Mouse (Mus musculus) spleen, adult 18-20 months (tissue): ENCODE results near the gene Syk.
A peak's percentile ranks its signal among the peaks of the same experiment; 100 is the strongest.

ENCODE experiments used
- DNase-seq, 2 experiments: peaks; one replicate each; pipeline ENCODE4 v3.0.0; 2022; ENCODE audit warnings: mixed read lengths in 2 of 2

Syk gene

DNA sequence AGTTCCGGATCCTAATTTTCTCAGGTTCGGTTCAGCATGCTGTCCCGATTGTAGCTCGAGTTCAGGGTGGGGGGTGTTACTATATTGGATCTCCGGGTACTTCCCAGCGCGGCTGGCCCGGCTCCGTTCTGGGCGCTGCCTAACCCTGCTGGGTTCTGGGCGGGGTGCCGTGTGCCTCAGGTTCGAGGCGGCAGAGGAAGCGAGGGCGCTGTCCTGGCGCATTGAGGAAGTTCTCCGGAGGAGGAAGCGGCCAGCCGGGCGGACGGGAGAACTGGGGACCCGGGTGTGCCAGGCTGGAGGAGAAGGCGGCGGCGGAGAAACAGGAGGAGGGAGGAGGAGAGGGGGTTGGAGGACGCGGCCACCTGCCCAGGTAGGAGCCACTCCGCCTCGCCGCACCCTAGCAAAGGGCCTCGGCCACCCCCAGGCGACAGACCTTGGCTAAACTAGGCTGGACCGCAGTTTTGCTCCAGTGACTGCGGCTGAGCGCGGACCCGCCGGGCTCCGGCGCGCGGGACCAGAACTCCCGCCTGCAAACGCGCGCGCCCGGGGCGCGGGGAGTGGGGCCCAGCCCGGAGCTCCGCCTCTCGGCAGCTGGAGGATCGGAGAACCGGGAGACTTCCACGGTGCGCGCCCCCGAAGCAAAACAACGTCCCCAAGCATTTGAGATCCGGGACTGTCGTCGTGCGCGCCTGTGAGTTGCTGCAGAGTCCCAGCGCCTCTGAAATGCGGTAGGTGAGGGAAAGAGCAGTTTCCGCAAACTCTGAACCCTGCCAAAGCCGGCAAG is at the start of gene Syk:
Syk (plus strand) TSS at position 296 of the 784 bp plus-strand sequence.
- DNase-seq, result peak; percentile 75 to 81

DNA sequence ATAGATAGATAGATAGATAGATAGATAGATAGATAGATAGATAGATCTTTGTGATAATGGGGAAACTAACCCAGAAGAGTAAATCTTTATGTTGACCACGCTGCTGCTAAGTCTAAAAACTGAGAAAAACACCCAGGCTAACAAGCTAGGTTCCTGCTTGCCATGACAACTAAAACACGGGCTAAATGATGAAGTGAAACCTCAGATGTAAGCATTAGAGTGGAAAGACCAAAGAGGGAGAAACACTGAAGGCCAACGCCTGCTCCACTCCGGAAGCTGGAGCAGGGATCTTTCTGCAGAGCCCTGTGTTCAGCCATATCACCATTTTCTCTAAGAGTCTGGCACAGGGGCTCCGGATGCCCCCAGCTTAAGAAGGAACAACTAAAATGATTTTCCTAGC is 49.3 kb upstream of the Syk start:
- no peak for DNase-seq

DNA sequence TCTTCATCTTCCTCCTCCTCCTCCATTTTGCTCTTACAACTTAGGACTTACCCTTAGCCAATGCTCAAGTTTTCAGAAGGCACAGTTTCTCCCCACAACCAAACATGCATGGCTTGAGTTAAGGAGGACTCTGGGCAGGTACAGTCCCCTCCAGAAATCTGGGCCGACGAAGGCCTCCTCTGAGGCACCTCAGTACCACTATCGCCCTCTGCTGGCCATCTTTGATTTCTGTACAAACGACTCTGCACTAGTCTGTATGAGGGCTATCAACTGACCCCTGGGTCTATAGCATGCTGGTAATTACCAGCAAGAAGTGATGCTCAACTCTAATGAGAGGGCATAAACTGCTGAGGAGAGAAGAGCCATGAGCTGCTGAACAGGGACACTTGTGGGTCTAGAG is 47.4 kb upstream of the Syk start:
- peak; percentile 24 to 74 for DNase-seq

DNA sequence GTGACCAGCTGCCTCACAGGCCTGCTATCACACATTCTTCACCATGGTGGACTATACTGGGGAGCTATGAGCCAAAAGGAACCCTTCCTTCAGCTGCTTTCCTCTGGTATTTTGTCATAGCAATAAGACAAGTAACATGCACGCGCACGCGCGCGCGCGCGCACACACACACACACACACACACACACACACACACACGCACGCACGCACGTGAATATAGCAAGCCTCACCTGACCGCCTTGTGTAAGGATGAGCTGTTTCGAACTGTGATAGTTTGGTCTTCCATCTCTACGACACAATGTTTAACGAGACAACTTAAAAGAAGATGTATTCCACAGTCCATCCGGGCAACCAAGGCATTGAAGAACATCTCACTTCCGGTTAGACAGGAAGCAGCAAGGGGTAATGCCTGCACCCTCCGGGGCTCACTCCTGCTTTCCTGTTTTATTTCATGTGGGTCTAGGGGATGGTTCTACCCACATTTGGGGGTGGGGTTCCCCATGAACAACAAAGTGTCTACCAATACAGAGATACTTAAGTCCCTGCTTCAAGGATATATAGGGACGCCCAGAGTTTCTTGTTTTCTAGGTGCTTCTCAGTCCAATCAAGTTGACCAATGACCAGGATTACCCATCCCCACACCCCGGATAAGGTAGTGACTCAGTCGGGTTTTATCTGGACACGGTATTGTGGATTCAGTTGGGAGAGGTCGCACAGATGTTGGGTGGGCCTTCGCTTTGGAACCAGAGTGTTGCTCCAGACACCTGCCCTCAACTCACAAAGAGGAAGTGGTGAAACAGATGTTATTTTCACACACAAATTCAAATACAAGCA is 45.0 kb upstream of the Syk start:
- peak; percentile 26 to 40 for DNase-seq

DNA sequence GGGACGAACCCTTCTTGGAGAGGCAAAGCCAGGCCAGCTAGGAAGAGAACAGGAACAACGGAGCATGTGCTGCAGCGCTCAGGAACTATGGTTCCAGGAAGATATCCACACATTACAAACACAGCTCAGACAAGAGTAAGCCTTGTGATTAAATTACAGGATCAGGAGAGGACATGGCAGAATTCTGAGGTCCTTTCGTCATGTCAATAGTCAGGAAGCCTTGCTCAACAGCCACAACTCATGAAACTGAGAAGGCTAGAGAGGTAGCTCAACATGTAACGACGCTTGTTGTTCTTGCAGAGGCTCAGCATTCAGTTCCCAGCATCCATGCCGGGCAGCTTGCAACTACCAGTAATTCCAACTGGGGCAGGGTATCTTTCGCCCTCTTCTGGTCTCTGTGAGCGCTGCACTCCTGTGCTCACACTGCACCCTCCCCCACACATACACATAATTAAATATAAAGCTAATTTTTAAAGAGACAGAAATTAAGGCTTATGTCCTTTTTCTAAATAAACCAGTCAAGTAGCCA is 44.3 kb upstream of the Syk start:
- peak in 1 of 2 experiments; percentile 41 for DNase-seq

DNA sequence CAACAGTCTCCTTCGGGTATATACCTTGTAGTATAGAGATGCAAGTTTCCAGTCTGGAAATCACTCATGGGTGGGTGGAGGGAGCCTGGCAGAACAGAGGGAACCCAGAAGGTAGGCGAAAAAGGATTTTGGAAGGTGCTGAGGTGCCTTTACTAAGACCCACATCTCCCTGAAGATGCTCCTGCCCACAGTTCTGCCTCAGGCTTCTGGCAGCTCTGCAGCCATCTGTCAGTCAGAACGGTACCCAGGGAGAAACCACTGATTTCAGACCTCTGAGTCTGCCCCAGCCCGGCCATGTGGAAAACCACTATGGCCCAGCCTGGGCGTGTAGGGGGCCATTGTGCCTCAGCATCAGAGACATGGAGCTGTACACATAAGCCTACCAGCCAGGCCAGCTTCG is 43.5 kb upstream of the Syk start:
- peak in 1 of 2 experiments; percentile 25 for DNase-seq

DNA sequence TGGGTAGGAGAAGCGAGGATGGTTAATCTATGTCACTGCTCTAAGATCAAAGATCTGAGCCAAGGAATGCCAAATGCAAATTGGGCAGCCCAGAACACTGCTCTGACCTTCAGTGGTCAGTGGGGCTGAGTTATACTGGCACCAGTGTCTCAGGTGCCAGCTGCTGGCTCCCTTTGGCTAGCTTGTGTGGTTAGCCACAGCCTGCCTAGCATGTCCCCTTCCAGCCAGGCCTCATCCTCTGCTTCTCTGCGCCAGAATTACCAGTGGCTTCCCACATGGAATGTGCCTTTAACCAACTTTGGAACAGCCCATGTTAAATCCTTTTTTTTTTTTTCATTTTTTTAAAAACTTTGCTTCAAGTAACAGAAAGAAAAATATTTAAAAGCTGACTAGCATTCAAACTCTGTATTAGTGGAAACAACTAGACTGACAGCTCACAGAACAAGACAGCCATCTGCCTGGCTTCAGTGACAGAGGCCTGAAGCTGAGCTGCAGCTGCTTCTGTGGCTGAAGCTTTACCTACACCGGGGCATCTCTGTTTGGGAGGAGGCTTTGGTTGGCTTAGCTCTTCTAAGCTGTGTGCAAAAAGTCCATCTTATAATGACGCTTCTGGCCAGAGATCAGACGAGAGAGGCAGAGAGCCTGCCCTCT is 41.5 kb upstream of the Syk start:
- DNase-seq, result no peak

DNA sequence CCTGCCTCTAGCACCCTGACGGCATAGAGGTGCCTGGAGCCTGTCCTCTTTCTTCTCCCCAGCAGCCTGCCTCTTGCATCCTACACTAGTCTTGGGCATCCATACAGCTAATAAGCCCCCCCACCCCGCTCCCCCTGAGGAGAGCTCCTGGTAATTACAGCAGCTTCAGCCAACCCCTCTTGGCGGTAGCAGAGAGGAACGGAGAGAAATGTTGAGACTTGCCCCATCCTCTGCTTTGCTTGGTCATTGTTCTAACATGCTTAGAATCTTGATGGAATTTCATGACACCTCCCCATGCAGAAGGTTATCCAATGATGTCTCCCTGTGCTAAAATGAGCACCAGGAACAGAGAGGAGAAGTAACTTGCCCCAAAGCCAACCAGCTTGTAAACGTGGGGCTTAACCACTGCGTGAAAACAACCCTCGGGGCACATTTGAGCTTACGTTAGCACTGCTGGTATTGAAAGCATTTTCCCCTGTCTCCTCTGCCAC is 40.9 kb upstream of the Syk start:
- no peak for DNase-seq

DNA sequence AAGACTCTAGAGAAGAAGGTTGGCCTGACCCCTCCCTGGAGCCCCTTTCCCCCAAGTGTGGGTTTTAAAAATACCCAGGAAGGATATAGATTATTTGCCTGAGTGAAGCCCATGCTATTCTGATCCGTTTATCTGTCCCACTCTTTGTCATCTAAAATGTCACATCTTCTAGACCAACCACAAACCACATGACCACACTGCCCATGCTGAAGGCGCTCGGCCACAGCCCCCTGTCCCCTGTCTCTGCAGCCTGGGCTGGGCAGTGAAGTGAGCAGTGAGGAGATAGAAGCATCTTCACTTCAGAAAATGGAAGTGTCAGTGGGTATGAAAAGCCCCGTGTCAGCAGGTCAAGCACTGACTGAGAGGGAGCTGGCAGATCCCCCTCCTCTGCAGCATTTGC is 40.3 kb upstream of the Syk start:
- DNase-seq, result no peak

DNA sequence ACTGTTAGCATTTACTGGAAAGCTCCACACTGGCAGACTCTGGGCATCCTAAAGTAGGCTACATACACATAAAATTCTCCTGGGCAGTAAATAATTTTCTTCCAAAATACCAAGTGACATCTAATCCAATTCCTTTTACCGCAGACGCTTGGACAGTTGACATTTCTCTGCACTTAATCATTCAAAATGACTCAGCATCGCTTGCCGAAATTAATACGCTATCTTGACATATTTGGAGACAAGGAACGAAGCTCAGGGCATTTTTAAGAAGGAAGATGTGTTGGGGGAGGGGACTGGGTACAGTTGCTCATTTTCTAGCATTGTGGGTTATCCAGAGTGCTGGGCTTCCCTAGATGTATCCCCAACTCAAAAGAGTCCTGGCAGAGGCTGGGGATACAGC is 36.7 kb upstream of the Syk start:
- DNase-seq, result no peak

DNA sequence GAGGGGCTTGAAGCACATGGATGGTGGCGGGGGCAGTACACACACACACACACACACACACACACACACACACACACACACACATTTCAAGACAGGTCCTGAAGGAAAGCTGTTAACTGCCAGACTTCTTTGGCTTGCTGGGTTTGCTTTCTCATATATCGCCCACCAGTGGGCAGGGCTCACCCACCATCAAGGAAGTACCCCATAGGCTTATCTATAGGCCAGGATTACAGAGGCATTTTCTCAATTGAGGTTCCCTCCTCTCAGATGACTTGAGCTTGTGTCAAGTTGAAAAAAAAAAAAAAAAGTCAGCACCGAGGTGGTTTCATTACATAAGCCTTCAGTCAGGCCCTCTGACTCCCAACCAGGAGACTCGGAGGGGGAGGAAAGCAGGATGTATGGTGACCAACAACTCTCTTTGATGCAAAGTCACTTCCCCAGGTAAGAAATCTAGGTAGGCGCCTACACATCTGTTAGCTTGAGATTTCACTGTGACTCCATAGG is 32.2 kb upstream of the Syk start:
- DNase-seq, result no peak

DNA sequence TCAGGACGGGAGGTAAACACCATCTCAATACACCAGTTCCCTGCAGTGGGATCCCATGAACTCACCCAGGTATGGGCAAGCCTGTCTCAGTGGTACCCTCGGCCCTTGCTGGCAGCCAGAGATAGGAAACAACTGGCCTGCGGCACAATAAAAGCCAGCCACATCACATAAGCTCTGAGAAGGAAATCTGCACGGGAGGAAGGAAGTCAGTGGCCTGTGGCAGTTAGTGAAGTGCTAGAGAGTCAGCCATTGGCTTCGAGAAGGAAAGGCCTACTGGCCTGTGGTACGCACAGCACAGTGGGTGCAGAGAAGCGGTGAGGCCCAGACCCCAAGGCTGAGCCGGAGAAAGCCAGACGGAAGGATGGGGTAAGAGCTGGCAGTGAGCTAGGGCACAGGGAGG is 31.7 kb upstream of the Syk start:
- DNase-seq, result peak in 1 of 2 experiments; percentile 46

DNA sequence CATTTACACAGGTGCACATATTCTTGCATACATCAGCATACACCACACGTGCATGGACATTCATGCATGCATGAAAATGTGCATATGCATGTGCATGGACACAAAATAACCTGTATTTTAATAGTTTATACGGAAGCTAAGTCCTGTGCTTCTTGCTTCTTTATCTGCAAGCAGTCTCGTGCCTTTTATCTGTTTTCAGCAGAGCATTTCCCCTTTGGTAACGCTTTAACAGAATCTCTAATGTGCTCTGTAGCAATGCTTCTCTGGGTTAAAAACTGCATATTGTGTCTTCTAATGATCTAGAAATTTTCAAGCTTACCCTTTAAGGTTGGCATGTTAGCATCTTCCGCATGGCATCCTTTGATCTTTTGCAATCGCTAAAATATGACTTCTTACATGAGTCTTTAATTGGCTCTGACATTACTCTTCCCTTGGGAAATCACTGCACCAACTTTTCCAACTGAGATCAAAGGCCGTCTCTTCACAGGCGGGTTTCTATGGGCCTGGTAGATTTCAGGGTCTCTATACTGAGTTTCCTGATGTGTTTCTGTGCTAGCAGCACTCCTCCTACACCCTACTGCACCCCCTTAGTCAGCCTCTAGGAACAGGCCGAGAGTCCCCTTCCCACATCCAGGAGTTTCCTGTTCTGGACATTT is 30.0 kb upstream of the Syk start:
- DNase-seq, result no peak

DNA sequence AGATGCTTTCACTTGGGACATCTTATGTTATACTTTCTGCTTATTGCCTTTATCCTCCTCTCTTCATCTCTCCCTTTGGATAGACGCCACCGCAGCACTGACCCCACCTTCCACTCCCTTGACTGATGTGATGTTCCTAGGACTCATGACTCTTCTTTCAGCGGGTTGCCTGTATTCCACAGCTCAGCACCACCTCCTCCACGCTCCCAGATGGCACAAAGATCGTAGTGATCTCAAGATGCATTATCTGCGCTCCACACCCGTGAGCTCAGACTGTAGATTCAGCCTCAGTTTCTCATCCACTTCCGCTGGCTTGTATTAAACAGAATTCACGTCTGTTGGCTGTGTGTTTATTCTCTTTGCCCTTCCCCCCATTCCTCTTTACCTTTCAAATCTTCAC is 28.3 kb upstream of the Syk start:
- no peak for DNase-seq

DNA sequence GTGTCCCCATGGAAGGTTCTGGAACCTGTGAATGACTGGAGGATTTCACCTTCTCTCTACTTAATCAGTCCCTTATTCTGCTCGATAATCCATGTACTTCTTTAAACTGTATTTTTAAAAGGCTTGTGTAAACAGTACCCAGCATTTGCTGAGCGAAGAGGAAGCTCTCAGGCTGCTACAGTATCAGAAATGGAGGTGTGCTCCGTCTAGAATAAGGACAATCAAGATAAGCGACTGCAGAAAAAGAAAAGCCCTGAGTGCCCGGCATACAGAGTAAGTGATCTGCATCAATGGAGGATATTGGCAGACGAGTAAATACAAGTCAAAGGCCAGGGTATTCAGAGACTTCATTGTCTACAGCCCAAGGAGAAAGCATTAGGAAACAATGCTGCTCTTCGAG is 25.6 kb upstream of the Syk start:
- no peak for DNase-seq

DNA sequence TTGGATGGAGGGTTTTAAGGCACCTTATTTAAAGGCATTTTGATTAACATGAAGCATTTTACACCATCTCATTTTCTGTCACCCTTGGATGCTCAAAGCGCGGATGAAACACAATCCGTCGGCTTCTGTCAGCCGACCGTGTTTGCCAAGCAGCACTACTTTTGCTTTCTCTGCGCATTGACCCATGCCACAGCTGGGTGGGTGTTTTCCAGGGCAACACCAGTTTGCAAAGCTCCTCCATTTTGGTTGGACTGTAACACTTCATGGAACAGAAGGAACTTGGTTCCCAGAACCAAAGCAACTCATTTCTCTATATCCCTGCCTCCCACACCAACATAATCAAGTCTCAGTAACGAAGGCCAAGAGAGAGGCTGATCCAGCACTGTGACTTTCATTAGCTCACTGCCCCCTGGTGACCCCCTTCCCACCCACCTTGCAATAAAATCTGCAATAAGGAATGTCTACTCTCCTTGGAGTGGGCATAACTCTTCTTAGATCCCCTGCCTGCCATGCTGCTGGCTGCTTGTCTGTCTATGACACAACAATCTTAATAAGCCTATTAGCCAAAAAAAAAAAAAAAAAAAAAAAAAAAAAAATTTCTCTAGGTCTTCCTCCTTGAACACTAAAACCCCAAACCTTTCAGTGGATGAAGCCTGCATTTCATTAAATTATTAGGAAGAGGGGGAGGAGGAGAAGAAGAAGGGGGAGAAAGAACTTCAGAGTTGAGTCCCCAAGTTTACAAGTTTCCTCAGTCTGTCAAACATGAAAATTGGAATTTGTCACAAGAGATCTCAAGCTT is 21.4 kb upstream of the Syk start:
- DNase-seq, result no peak

DNA sequence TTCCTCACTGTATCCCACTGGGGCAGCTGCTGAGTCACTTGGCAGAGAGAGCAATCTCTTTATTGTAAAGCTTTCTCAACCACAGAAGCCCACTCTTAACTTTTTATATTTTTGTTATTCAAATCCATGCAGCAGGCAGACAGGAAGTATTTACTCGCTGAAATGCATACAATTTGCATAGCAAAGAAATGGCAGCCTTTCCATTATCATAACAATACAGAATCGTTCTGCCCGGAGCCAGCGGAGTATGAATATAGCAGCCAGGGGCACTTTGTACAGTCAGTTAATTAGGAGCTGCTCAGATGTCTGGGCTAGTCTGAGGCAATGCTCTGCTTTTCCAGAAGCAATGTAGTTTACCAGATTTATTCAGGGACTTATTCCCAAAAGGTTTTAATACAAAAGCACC is 20.8 kb upstream of the Syk start:
- no peak for DNase-seq

DNA sequence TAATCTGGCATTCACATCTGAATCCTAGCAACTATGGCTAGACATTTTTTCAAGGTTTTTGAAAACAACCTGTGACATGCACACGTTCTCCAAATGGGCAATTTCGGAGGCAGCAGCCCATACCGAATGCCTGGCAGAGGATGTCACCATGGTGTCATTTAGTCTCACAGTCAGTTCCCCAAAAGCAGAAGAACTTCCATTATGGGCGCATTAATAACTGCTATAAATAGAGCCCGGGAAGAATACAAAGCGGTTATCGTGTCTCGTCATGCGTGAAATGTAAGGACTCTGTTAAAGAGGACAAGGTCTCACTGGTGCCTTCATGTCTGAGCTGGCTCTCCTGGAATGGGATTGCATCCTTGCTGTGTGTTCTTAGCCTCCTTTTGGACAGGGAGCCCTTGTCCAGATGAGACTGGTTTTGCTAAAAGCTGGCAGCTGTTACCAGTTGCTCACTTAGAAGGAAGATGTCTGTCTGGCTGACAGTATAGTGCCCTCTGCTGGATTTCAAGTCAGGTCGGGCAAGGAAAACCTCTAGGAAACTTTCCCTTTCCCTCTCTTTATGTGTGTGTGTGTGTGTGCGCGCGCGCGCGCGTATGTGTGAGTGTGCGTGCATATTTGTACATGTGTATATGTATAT is 17.8 kb upstream of the Syk start:
- DNase-seq, result no peak

DNA sequence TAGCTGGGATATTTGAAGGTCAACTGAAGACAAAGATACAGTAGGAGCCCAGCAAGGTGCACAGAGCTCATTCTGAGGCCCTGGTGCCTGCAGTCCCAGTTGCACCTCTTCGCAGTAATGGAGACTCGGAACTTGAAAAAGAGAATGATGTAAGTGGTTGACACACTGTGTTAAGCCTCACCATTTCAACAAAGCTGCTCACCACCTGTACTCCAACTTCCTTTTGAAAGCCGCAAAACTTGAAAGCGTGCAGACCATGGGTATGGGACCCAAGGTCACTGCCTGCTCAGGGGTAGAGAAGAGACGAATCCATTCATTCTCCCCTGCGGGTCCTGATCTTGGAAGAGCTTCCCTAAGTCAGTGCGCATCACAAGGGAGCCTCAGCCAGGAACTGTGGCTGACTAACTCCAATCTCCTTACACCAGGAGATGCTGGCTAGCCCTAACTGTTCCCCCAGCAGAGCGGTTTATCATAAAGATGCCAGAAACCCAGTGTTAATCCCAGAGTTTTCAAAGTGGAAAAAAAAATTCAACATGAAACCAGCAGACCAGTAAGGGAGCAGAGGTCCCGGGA is 16.7 kb upstream of the Syk start:
- no peak for DNase-seq

DNA sequence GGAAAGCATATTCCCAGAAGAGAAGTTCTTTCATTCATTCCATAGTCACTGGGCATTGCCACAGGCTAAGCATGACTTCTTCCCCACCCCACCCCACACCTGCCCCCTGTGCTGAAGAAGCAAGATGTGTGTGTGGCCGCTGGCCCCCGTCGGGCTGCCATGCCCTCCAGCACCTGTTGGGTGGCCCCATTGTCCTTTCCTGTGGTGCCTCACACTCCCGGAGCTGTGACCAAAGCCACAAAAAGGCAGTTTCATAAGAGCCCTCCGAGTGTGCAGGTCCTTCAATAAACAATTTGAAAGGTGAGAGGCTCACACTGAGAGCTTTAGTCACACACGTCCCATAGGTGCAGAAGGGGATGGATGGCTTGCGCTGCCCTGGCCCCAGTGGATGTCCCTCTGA is 16.2 kb upstream of the Syk start:
- no peak for DNase-seq
